Mouse (Mus musculus) mesoderm, embryonic 11.5 days (tissue): ENCODE data around the gene Gm49342.

Experiments
- DNase-seq: peaks from one replicate; pipeline ENCODE4 v3.0.0-alpha.2; 2012; ENCODE audit warnings: low read depth, low spot score

Gene Gm49342

DNA sequence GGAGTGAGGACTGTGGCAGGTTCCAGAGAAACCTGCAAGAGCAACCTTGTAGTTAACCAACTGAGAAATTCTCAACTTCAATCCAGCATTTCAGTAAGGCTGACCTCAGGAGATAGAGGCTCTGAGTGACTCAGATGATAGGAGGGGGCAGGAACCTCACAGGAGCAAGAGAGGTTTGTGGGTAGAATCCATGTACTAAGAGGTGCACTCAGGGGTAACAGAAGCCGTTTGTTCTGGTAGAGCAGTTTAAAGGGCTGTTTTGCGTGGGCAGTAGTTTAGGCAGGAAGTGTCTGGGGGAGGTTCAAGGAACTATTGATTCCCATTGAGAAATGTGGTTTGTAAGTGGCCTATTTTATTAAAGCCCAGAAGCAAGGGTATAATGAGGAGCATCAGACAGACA lies 36.9 kb downstream of the Gm49342 start:
- no peak for DNase-seq

DNA sequence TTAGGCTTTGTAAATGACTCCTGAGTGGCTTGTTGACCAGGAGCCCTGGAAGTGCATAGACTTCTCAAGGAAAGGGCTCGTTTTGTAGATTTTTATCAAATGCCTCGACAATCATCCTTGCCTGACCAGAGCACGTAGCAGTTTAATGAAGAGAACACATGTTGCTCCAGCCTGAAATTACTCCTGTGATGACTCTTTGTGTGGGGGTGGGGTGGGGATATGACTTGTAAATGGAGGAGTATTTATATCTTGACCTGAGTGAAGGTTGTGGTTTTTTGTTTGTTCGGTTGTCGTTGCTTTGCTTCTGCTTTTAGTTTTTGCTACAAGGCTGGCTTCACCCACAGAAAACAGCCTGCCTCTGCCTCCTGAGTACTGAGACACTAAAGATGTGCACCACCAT lies 37.5 kb downstream of the Gm49342 start:
- no peak for DNase-seq

DNA sequence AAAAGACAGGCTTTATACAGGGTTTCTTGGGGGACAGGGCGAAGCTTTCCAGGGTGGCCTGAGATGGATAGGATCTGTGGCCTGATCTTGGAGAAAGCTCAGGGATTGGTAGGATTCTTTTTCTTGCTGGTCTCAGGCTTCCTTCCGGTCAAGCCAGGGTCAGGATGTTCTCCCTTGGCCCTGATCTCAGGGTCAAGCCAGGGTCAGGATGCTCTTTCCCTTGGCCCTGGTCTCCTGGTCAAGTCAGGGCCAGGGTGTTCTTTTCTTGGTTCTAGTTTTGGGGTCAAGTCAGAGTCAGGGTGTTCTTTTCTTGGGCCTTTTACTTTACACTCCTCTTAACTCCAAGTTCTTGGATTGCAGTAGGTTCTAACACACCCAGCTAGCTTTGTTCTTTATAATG lies 43.4 kb downstream of the Gm49342 start:
- no peak for DNase-seq

DNA sequence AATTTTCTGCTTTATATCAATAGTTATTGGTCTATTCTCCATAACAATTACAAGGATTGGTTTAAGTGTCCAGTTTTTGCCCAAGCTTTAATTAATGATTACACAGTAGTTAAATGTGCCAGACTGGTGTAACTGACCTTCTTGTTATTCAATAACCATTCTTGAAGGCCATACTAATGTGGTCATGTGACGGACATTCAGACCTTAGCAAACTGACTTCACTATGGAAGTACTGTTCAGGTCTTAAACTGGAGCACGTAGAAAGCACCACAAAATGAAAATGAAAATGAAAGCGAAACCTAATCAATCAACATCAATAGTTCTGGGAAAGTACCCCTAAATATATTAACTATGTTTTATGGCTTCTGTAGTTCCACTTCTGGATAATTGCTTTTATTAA lies 46.7 kb downstream of the Gm49342 start:
- no peak for DNase-seq

DNA sequence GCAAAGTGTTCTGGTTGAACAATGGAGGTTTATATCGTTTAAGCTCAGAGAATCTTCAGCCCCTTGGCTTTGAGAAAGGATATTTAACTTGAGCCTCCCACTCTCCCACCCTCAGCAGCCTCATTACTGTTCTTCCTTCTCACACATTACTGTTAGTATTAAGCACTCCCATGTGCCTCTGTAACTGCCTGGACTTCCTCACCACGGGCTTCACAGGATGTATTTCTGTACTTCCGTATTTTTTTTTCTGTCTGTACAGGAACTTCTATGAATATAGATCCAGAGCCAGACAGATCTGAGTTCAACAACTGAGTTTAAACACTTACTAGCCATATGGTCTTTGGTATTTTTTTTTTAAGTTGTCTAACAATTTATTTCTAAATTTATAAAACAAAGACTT lies 52.8 kb downstream of the Gm49342 start:
- DNase-seq, result no peak

GRCm38 (mm10) chr14:50997999-50998666 lies 53.8 kb downstream of the Gm49342 start:
- peak; percentile 6 for DNase-seq

DNA sequence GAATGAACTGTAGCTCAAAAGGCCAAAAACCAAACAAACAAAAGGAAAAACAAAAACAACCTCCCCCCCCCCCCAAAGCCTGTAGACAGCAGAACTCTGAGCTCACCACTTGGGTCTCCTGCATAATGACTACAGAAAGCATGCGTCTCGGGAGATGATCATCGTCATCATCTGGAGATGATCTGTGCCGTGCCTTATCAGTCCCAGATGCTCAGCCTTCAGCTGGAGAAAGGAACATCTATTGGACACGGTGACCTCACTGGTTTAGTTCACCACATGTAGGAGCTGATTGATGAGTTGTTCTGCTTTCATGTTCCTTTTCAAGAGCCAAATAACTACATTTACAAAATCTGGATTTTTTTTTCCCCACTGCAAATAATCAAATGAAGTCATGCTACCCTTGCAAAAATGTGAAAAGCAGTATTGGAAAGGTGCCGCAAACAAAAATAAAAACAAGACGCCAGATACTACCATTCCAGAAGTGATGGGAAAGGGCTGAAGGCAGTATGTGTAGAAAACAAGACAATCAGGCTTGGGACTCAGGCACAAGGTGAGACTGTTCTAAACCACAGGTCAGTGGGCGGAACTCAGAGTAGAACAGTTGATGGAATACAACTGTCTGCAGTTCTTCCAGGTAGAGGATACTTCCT lies 63.0 kb downstream of the Gm49342 start, which contains the start of gene Rnase10:
Gene Rnase10 (plus strand): TSS at position 600 of the 650 bp plus-strand sequence.
- DNase-seq, result peak; percentile 37

DNA sequence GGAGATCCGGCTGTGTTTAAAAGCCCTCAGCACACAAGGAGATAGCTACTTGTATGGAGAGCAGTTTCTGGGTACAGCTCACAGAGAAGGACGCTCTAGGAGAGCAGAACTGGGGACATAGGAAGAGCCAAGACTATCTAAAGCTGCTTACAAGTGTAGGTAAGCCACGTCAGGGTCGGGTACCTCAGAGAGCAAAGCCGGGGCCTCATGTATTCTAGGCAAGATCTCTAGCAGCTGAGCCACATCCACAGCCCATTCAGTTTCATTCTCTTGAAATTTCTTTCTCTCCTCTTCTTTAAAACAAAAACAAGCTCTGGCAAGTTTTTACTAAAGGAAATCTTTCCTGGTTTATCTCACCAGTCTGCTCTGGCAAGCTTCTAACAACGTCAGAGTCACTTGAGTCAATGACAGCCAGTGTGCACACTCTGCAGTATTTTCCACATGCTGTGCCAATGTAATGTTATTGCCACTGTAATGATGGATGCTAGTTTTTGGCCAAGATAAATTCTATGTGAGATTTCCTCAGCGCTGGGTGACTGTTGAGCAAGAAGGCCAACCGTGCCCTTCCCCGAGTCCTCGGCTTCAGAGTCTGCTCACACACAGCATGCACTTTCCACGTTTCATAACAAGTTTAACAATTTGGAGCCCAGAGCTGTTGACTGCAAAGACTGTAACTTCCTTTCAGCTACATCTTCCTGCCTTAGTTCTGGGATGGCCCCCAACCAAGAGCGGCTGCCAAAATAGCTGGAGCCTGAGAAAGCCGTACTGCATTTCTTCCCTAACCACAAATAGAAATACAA lies 63.8 kb downstream of the Gm49342 start:
- no peak for DNase-seq

DNA sequence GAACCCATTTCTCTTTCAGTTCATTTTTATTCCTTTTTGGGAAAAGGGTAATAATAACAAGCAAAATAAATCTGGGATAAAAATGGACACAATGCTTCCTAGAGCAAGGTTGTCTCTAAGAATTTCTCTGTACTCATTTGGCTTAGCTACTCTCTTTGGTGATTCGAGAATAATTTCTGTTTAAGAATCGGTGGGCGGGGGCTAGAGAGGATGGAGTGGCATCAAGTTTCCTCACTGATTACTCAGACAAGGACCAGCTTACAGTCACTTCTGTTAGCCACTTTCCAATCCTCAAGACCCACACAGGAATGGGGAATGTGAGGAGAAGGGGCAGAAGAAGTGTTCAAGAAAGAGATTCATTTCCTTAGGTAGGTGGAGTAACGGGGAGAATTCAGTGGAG lies 64.5 kb downstream of the Gm49342 start:
- no peak for DNase-seq

GRCm38 (mm10) chr14:51009572-51009971 lies 65.3 kb downstream of the Gm49342 start:
- no peak for DNase-seq
